Mouse (Mus musculus): ENCODE measurements around the gene Smim7. TPM values are rescaled to one million over a fixed set of nuclear protein-coding genes. Genes with fewer than 3 reads are reported as not detected.

Gene Smim7
- polyA plus RNA-seq, 1 experiment from 2014 or later, result 98.6 TPM

GRCm38 (mm10) chr8:72572507-72572906 lies 1.6 kb upstream of the Smim7 start:
- peaks cover 24% of the 10 kb centered on the region for H3K36me3 ChIP-seq
- no peaks in the 10 kb centered on the region for H3K9me3 ChIP-seq
- WGBS, result 4% methylated on average over 10 of the region's 10 CpGs
- peaks cover 20% of the 10 kb centered on the region; the same call in 1 of the 2 replicates for H3K4me1 ChIP-seq
- no peak for DNase-seq (ENCODE audit: low spot score)
- peak overlapping the region; percentile 96 for H3K27ac ChIP-seq
- H3K4me3 ChIP-seq, result peak overlapping the region; percentile 78
- no peaks in the 10 kb centered on the region for H3K27me3 ChIP-seq (ENCODE audit: insufficient read depth, poor library complexity, severe bottlenecking)

GRCm38 (mm10) chr8:72571611-72572473 lies 954 bp upstream of the Smim7 start, which contains the start of gene Tmem38a:
Gene Tmem38a, plus strand, starts transcription at chr8:72572055.
- H3K9me3 ChIP-seq, result no peaks in the 10 kb centered on the region
- H3K36me3 ChIP-seq, result peaks cover 31% of the 10 kb centered on the region
- peak within 1 kb of the TSS; percentile 96 for H3K27ac ChIP-seq
- peaks cover 20% of the 10 kb centered on the region; the same call in 1 of the 2 replicates for H3K4me1 ChIP-seq
- H3K27me3 ChIP-seq (ENCODE audit: insufficient read depth, poor library complexity, severe bottlenecking), result no peaks in the 10 kb centered on the region
- peak within 1 kb of the TSS; percentile 78 for H3K4me3 ChIP-seq
- DNase-seq (ENCODE audit: low spot score), result peak; percentile 88
- whole genome bisulfite sequencing, result under 1% methylated on average over 45 of the region's 45 CpGs

GRCm38 (mm10) chr8:72565970-72566369 lies 4.9 kb downstream of the Smim7 start:
- Histone ChIP-seq H3K27ac (no peak overlapping the region), H3K27me3 (ENCODE audit: insufficient read depth, poor library complexity, severe bottlenecking) (no peaks in the 10 kb centered on the region), H3K9me3 (no peaks in the 10 kb centered on the region), H3K4me1 (peaks cover 17% of the 10 kb centered on the region; the same call in 1 of the 2 replicates), H3K36me3 (peaks cover 67% of the 10 kb centered on the region), H3K4me3 (no peak overlapping the region)
- 83% methylated on average over 2 of the region's 2 CpGs for WGBS
- DNase-seq (ENCODE audit: low spot score), result no peak

GRCm38 (mm10) chr8:72561111-72561689 lies 9.7 kb downstream of the Smim7 start:
- Histone ChIP-seq H3K4me3 (no peak overlapping the region), H3K4me1 (0 out of 2 replicates have a peak, but pooled peaks cover 6% of the 10 kb centered on the region), H3K27me3 (ENCODE audit: insufficient read depth, poor library complexity, severe bottlenecking) (no peaks in the 10 kb centered on the region), H3K9me3 (no peaks in the 10 kb centered on the region), H3K27ac (no peak overlapping the region), H3K36me3 (peaks cover 59% of the 10 kb centered on the region)
- DNase-seq (ENCODE audit: low spot score), result no peak
- WGBS, result 59% methylated on average over 1 of the region's 1 CpGs

- Histone ChIP-seq H3K4me3 (no peak overlapping the region), H3K27ac (no peak overlapping the region), H3K9me3 (no peaks in the 10 kb centered on the region), H3K4me1 (no peaks in the 10 kb centered on the region), H3K27me3 (ENCODE audit: insufficient read depth, poor library complexity, severe bottlenecking) (no peaks in the 10 kb centered on the region), H3K36me3 (peaks cover 37% of the 10 kb centered on the region)
- DNase-seq (ENCODE audit: low spot score), result no peak
- 51% methylated on average over 4 of the region's 4 CpGs for WGBS
Observed at GRCm38 (mm10) chr8:72555770-72556169, 15.1 kb downstream of the Smim7 start.

GRCm38 (mm10) chr8:72549314-72549892 lies 21.5 kb downstream of the Smim7 start:
- H3K27me3 ChIP-seq (ENCODE audit: insufficient read depth, poor library complexity, severe bottlenecking), result no peaks in the 10 kb centered on the region
- DNase-seq (ENCODE audit: low spot score), result no peak
- H3K4me3 ChIP-seq, result peak overlapping the region; percentile 85
- H3K27ac ChIP-seq, result peak overlapping the region; percentile 96
- no peaks in the 10 kb centered on the region for H3K9me3 ChIP-seq
- H3K4me1 ChIP-seq, result peaks cover 26% of the 10 kb centered on the region
- 9% methylated on average over 5 of the region's 5 CpGs for WGBS
- H3K36me3 ChIP-seq, result peaks cover 15% of the 10 kb centered on the region

GRCm38 (mm10) chr8:72548644-72549313 lies 22.1 kb downstream of the Smim7 start:
- no peak for DNase-seq (ENCODE audit: low spot score)
- Histone ChIP-seq H3K27ac (peak overlapping the region; percentile 96), H3K4me3 (peak overlapping the region; percentile 85), H3K27me3 (ENCODE audit: insufficient read depth, poor library complexity, severe bottlenecking) (no peaks in the 10 kb centered on the region), H3K9me3 (no peaks in the 10 kb centered on the region), H3K36me3 (peaks cover 20% of the 10 kb centered on the region), H3K4me1 (peaks cover 26% of the 10 kb centered on the region)
- WGBS, result under 1% methylated on average over 45 of the region's 45 CpGs

GRCm38 (mm10) chr8:72547802-72548643 lies 22.9 kb downstream of the Smim7 start, which contains the start of gene Med26:
Gene Med26, minus strand, starts transcription at chr8:72548270.
- H3K4me3 ChIP-seq, result peak within 1 kb of the TSS; percentile 85

GRCm38 (mm10) chr8:72547122-72547801 lies 23.6 kb downstream of the Smim7 start:
- no peak for DNase-seq (ENCODE audit: low spot score)
- no peaks in the 10 kb centered on the region for H3K27me3 ChIP-seq (ENCODE audit: insufficient read depth, poor library complexity, severe bottlenecking)
- peaks cover 26% of the 10 kb centered on the region for H3K4me1 ChIP-seq
- H3K27ac ChIP-seq, result peak overlapping the region; percentile 96
- H3K4me3 ChIP-seq, result peak overlapping the region; percentile 85
- no peaks in the 10 kb centered on the region for H3K9me3 ChIP-seq
- peaks cover 14% of the 10 kb centered on the region for H3K36me3 ChIP-seq
- WGBS, result 3% methylated on average over 27 of the region's 27 CpGs

More at GRCm38 (mm10) chr8:72547802-72548643, 22.9 kb downstream of the Smim7 start, which contains the start of gene Med26:
- Histone ChIP-seq H3K27me3 (ENCODE audit: insufficient read depth, poor library complexity, severe bottlenecking) (no peaks in the 10 kb centered on the region), H3K27ac (peak within 1 kb of the TSS; percentile 96), H3K4me1 (peaks cover 26% of the 10 kb centered on the region), H3K36me3 (peaks cover 14% of the 10 kb centered on the region), H3K9me3 (no peaks in the 10 kb centered on the region)
- DNase-seq (ENCODE audit: low spot score), result peak; percentile 99
- under 1% methylated on average over 85 of the region's 92 CpGs for WGBS

- Histone ChIP-seq H3K27me3 (ENCODE audit: insufficient read depth, poor library complexity, severe bottlenecking) (no peaks in the 10 kb centered on the region), H3K36me3 (peaks cover 13% of the 10 kb centered on the region), H3K27ac (no peak overlapping the region), H3K4me3 (no peak overlapping the region), H3K9me3 (no peaks in the 10 kb centered on the region), H3K4me1 (no peaks in the 10 kb centered on the region)
- DNase-seq (ENCODE audit: low spot score), result no peak
Observed at GRCm38 (mm10) chr8:72539234-72539633, 31.7 kb downstream of the Smim7 start.

- 96% methylated on average over 3 of the region's 3 CpGs for WGBS
- no peak for DNase-seq (ENCODE audit: low spot score)
Observed at GRCm38 (mm10) chr8:72534888-72535287, 36.0 kb downstream of the Smim7 start.

More at GRCm38 (mm10) chr8:72534888-72535287, 36.0 kb downstream of the Smim7 start:
- Histone ChIP-seq H3K4me3 (no peak overlapping the region), H3K36me3 (0 out of 2 replicates have a peak, but pooled peaks cover 7% of the 10 kb centered on the region), H3K4me1 (peaks cover 3% of the 10 kb centered on the region; the same call in 1 of the 2 replicates), H3K27ac (no peak overlapping the region), H3K9me3 (no peaks in the 10 kb centered on the region), H3K27me3 (ENCODE audit: insufficient read depth, poor library complexity, severe bottlenecking) (no peaks in the 10 kb centered on the region)

All from heart, embryonic 10.5 days (tissue).